Mouse (Mus musculus) left cerebral cortex, adult 2 months (tissue): ENCODE data around the gene Fbxw27. TPM values are rescaled to one million over a fixed set of nuclear protein-coding genes. Genes with fewer than 3 reads are reported as not detected.
A peak's percentile ranks its signal among the peaks of the same experiment; 100 is the strongest.
"Not testable (repeated sequence)": the region's sequence is repeated elsewhere in the genome, so short reads cannot be mapped to it uniquely, and the experiment has no call there.

Experiments
- DNase-seq, 2 experiments: peaks; one replicate each; pipeline ENCODE4 v3.0.0; 2021 to 2022; ENCODE audit warnings: low spot score in 2 of 2, mixed read lengths in 1 of 2; ENCODE audit errors: extremely low spot score in 1 of 2
- H3K27ac ChIP-seq: fragments of 200-600 bp; 2 replicates; pipeline ENCODE4 v1.8.1; 2022
- H3K4me3 ChIP-seq: fragments of 200-600 bp; 2 replicates; pipeline ENCODE4 v1.8.1; 2022
- CTCF ChIP-seq: fragments of 200-600 bp; IDR thresholded peaks from 2 replicates; pipeline ENCODE4 v1.8.1; 2022; ENCODE audit warnings: antibody characterized with exemption, mild to moderate bottlenecking, moderate library complexity
- intact Hi-C: fragments of 180-260 bp; cut with DNase I; formaldehyde crosslinking; loops from one replicate; pipeline ENCODE4 v1.15.1; 2025
- long read RNA-seq, 2 experiments: library from polyadenylated mRNA; stranded (forward); transcript quantifications; one replicate each; pipeline ENCODE4 v2.0.0; 2021; ENCODE audit warnings: borderline mapping rate in 2 of 2
- total RNA-seq, 2 experiments: library from RNA; stranded (reverse); gene quantifications; 2 replicates each; pipeline ENCODE4 v1.2.3; 2021

Fbxw27 gene
- total RNA-seq = not detected
- long read RNA-seq, experiment 1 = 0 reads
- long read RNA-seq, experiment 2 = 0 reads

DNA sequence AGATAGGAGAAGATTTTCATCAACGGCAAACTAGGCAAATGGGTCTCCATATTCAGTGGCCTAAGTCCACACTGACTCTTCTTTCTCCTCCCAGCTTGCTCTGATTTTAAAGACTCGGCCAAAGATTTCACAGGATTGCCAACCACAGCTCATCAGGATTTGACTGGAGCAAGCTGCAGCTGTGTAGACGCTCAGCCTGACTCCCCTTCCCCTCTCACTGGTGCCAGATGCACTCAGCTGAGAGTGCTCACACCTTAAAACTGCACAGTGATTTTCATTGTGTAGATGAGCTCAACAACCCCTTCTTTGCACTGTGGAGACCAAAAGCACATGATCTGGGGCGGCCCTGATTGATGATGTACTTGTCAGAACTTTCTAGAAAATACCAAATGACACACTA is at the start of gene Fbxw27:
Gene Fbxw27 (minus strand): TSS at position 101 of the 400 bp plus-strand sequence.
- DNase-seq, intact Hi-C loops, H3K27ac ChIP-seq, H3K4me3 ChIP-seq: not testable (repeated sequence)

DNA sequence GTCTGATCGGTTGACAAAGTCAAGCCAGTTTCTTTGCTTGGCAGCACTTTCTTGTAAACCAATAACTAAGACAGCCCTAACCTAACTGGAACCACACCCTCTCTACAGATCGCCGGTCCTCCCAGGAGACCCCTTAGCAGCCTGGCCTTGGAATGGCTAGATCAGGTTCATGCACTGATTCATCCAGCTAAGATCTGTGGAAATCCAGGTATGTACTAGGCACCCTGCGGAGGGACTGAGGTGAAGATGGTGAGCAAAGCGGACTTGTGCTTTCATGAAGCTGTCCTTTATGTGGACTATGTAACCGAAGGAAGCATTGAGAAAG is 42.6 kb upstream of the Fbxw27 start:
- peak overlapping the region; percentile 93 for H3K27ac ChIP-seq
- no peak for TF ChIP-seq CTCF
- peak overlapping the region; percentile 64 for H3K4me3 ChIP-seq
- DNase-seq = no peak
- intact Hi-C loops = loop anchor here (5.0 to 10.0 kb wide), 3 partner anchors 708 to 831 kb away; no protein-coding TSS in a partner anchor

- peak within 1 kb of the TSS; percentile 93 for H3K27ac ChIP-seq
- peak within 1 kb of the TSS; percentile 64 for H3K4me3 ChIP-seq
- intact Hi-C loops = loop anchor here (5.0 to 10.0 kb wide), 3 partner anchors 708 to 830 kb away; no protein-coding TSS in a partner anchor
- TF ChIP-seq CTCF = peak; percentile 81
- DNase-seq = peak; percentile 81 to 84
Measured at GRCm38 (mm10) chr9:109832391-109833087, 42.1 kb upstream of the Fbxw27 start, which contains the start of gene Nme6. Gene Nme6, plus strand, starts transcription at chr9:109832749.

GRCm38 (mm10) chr9:109826181-109826580 is 35.7 kb upstream of the Fbxw27 start:
- DNase-seq = no peak
- intact Hi-C loops = no loop called here
- Histone ChIP-seq H3K27ac (no peak overlapping the region), H3K4me3 (no peak overlapping the region)
- no peak for TF ChIP-seq CTCF

DNA sequence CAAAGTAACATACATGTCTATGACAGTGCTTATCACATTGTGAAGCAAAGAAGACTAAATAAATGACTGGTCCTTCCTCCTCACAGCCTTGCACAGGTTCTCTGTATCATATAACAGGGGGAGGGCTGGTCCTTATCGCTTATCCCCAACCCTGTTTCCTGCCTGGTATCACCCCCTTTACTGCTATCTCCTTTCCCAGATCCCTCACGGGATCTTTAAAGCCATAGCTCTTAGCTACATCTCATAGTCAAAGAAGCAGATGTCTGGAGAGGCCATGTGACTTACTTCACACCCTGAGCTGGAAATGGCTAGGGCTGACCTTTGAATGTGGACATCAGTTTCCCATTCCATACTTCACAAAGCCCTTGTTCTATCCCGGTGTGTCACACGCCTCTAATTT is 35.3 kb upstream of the Fbxw27 start:
- no peak overlapping the region for H3K27ac ChIP-seq
- no peak overlapping the region for H3K4me3 ChIP-seq
- intact Hi-C loops = no loop called here
- no peak for DNase-seq
- TF ChIP-seq CTCF = no peak

DNA sequence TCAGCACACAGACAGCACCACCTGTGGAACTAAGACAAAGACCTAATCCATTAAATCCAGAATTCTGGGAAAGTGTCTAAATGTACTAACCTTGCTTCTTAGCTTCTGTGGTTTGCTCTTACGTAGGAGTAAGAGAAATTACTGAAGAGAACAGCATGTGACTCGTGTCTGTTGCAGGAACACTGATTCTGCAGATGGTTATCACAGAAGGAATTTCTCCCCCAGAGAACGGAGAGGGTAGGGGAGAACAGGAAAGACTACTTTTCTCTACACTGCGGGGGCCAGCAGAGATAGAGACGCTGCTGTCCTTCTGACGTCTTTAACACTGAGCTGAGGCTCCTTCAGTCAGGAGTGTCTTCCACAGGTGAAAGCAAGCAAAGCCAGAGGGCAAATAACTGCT is 25.9 kb upstream of the Fbxw27 start:
- TF ChIP-seq CTCF = no peak
- no peak for DNase-seq
- no peak overlapping the region for H3K4me3 ChIP-seq
- H3K27ac ChIP-seq = no peak overlapping the region
- intact Hi-C loops = no loop called here

- intact Hi-C loops = no loop called here
- Histone ChIP-seq H3K27ac (no peak overlapping the region), H3K4me3 (no peak overlapping the region)
- no peak for TF ChIP-seq CTCF
- no peak for DNase-seq
Measured at GRCm38 (mm10) chr9:109813424-109813823, 23.0 kb upstream of the Fbxw27 start.

- Histone ChIP-seq H3K27ac (no peak within 1 kb of the TSS), H3K4me3 (no peak within 1 kb of the TSS)
- DNase-seq = no peak
- intact Hi-C loops = no loop called here
- TF ChIP-seq CTCF = no peak
Measured at GRCm38 (mm10) chr9:109811980-109812379, 21.5 kb upstream of the Fbxw27 start, which contains the start of gene Spink8. Gene Spink8, plus strand, starts transcription at chr9:109812280.

DNA sequence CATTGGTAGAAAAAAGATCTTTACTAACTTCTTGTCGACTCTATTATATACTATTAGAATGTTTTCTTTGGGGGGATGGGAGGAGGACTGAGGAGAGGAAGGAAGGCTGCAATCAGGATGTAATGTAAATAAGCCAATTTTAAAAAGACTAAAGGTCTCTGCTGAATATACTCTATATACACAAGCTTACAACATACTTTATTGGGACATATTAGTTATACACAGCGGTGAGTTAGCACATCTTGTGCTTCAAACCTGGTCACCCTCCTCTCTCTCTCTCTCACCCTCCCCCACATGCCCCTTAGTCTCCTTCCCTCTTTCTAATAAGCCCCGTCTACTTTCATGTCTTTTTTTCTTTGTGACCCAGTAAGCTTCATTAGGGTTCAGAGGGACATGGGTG is 17.4 kb upstream of the Fbxw27 start:
- H3K27ac ChIP-seq = no peak overlapping the region
- no peak for TF ChIP-seq CTCF
- H3K4me3 ChIP-seq = no peak overlapping the region
- DNase-seq = no peak
- intact Hi-C loops = no loop called here

- Histone ChIP-seq H3K4me3 (no peak overlapping the region), H3K27ac (no peak overlapping the region)
- no peak for DNase-seq
- TF ChIP-seq CTCF = no peak
- intact Hi-C loops = no loop called here
Measured at GRCm38 (mm10) chr9:109806695-109807293, 16.3 kb upstream of the Fbxw27 start.

- intact Hi-C loops = no loop called here
- DNase-seq = no peak
- TF ChIP-seq CTCF = no peak
- no peak overlapping the region for H3K27ac ChIP-seq
- H3K4me3 ChIP-seq = no peak overlapping the region
Measured at GRCm38 (mm10) chr9:109806260-109806659, 15.8 kb upstream of the Fbxw27 start.

GRCm38 (mm10) chr9:109805596-109805995 is 15.1 kb upstream of the Fbxw27 start:
- DNase-seq, H3K4me3 ChIP-seq, intact Hi-C loops: not testable (repeated sequence)

GRCm38 (mm10) chr9:109798051-109798450 is 7.6 kb upstream of the Fbxw27 start:
- H3K4me3 ChIP-seq = no peak overlapping the region
- DNase-seq = no peak
- no peak overlapping the region for H3K27ac ChIP-seq
- intact Hi-C loops = no loop called here
- TF ChIP-seq CTCF = peak; percentile 56

More at GRCm38 (mm10) chr9:109805596-109805995, 15.1 kb upstream of the Fbxw27 start:
- not testable (repeated sequence) for H3K27ac ChIP-seq
